Mouse (Mus musculus) neural tube, embryonic 14.5 days (tissue): ENCODE measurements at regions not wholly inside any gene's neighbourhood (a gene's known extent, or its start where the extent isn't known, plus 50 kb on each side); places are given as distances from the start of the nearest gene placed in this dataset.
A peak's percentile ranks its signal among the peaks of the same experiment; 100 is the strongest.

Experiments
- ATAC-seq: fragments of 200-750 bp; cut with Nextera tagmentation; 2 replicates; pipeline ENCODE4 v1.8.0; 2017; ENCODE audit warnings: low read depth, mild to moderate bottlenecking, moderate TSS enrichment, moderate library complexity
- H3K27ac ChIP-seq: fragments of 300-500 bp; sonication (generic); 2 replicates; pipeline ENCODE4 v1.5.1; 2014; ENCODE audit warnings: low read depth, mild to moderate bottlenecking, control low read depth, low read length, moderate library complexity, mixed read lengths
- H3K27me3 ChIP-seq: fragments of 300-500 bp; sonication (generic); 2 replicates; pipeline ENCODE4 v1.6.1; 2014; ENCODE audit warnings: low read length; ENCODE audit not compliant: control insufficient read depth, insufficient read depth
- H3K36me3 ChIP-seq: fragments of 300-500 bp; sonication (generic); 2 replicates; pipeline ENCODE4 v1.6.1; 2014; ENCODE audit warnings: low read length, mixed read lengths; ENCODE audit not compliant: control insufficient read depth, insufficient read depth
- H3K4me1 ChIP-seq: fragments of 300-500 bp; sonication (generic); 2 replicates; pipeline ENCODE4 v1.6.1; 2014; ENCODE audit warnings: low read length; ENCODE audit not compliant: control insufficient read depth, insufficient read depth
- H3K4me2 ChIP-seq: fragments of 300-500 bp; sonication (generic); 2 replicates; pipeline ENCODE4 v1.6.1; 2014; ENCODE audit warnings: mild to moderate bottlenecking, low read depth, low read length, control low read depth
- H3K4me3 ChIP-seq: fragments of 300-500 bp; sonication (generic); 2 replicates; pipeline ENCODE4 v1.5.1; 2014; ENCODE audit warnings: low read depth, low read length, control low read depth, mixed read lengths
- H3K9ac ChIP-seq: fragments of 300-500 bp; sonication (generic); replicated peaks from 2 replicates; pipeline ENCODE4 v1.6.1; 2014; ENCODE audit warnings: low read depth, mild to moderate bottlenecking, control low read depth, low read length, mixed read lengths
- H3K9me3 ChIP-seq: fragments of 300-500 bp; sonication (generic); 2 replicates; pipeline ENCODE4 v1.6.1; 2016; ENCODE audit warnings: low read length; ENCODE audit not compliant: control insufficient read depth
- WGBS: fragments of 180-500 bp; shearing (Covaris S2); extraction: QIAGEN DNeasy Blood & Tissue Kit; methylation state at CpG from one replicate; pipeline ENCODE4 v1.1.7; 2014; 5-methylcytosine and 5-hydroxymethylcytosine counted together

DNA sequence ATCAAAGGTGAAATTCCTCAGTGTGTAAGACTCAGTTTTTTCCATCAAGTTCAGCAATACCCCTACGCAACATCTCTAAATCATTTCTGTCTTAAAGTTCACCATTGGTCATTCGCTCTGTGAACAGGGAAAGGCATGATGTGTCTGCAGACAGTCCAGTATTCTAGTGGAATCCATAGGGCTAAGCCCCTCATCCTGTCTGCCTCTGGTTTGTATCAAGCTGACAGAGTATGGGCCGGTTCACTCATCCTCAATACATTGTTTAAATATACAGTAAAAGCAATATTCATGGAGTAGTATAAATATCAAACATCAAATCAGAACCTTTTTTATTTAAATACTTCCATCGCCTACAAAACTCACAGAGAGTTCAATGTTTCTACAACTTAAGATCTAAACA, 152.9 kb upstream of the Paip1 start:
- H3K9ac ChIP-seq: no peak overlapping the region
- no peaks in the 10 kb centered on the region for H3K27me3 ChIP-seq
- no peak overlapping the region for H3K4me3 ChIP-seq
- no peaks in the 10 kb centered on the region for H3K4me1 ChIP-seq
- no peak overlapping the region for H3K27ac ChIP-seq
- 94% methylated on average over 4 of the region's 4 CpGs for WGBS
- H3K36me3 ChIP-seq: no peaks in the 10 kb centered on the region
- H3K9me3 ChIP-seq: no peaks in the 10 kb centered on the region
- ATAC-seq: no peak
- H3K4me2 ChIP-seq: no peak overlapping the region

DNA sequence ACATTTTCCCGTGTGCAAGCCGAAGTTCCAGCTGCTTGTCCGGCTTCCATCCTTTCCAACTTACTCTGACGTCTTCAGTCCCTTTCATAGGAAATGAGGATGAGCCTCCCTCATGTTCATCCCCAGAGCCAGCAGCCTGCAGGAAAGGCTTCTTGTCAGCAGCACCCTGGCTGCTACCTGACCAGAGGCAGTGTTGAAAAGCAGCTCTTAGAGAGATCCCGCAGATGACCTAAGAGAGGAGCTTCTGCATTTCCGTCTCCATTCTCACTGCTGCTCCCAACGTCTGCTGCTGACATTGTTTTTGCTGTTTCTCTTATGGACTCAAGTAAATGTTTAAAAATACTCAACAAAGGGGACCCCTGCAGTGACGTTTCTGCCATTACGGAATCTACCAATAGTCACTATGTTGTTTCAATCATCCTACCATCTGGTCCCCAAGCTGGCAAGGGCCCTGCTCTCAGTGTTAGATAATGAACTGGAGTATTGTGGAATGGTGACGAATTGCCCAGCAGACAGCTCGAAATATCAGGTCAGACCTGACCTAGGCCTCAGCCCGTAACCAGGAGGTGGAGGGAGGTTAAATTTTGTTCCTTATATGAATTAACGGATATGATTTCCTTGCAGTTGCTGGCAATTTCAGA, 151.0 kb upstream of the Paip1 start:
- 53% methylated on average over 13 of the region's 13 CpGs for WGBS
- no peak for ATAC-seq
- Histone ChIP-seq H3K36me3 (no peaks in the 10 kb centered on the region), H3K4me1 (no peaks in the 10 kb centered on the region), H3K27me3 (no peaks in the 10 kb centered on the region), H3K4me2 (no peak overlapping the region), H3K9me3 (no peaks in the 10 kb centered on the region), H3K27ac (no peak overlapping the region), H3K9ac (no peak overlapping the region), H3K4me3 (no peak overlapping the region)

DNA sequence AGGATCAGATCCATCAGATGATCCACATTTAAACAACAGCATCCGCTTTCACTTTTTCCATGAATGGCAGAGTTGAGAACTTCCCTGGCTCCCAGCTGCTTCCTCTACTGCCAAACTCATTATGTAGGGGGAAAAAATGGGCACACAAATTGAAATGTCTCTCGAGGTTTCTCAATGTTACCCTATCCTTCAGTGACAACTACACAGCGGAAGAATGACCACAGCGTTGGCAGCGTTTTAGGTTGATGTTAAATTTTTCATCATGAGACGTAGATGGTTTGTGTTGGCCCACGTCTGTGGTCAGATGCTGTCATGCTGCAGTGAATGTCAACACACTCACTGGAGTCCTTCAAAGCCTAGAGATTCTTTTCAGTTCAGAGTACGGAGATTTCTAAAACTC, 149.0 kb upstream of the Paip1 start:
- H3K36me3 ChIP-seq: no peaks in the 10 kb centered on the region
- H3K9ac ChIP-seq: no peak overlapping the region
- H3K4me1 ChIP-seq: no peaks in the 10 kb centered on the region
- H3K27me3 ChIP-seq: no peaks in the 10 kb centered on the region
- no peak overlapping the region for H3K27ac ChIP-seq
- no peak overlapping the region for H3K4me2 ChIP-seq
- H3K4me3 ChIP-seq: no peak overlapping the region
- ATAC-seq: no peak
- 94% methylated on average over 8 of the region's 8 CpGs for WGBS
- no peaks in the 10 kb centered on the region for H3K9me3 ChIP-seq

DNA sequence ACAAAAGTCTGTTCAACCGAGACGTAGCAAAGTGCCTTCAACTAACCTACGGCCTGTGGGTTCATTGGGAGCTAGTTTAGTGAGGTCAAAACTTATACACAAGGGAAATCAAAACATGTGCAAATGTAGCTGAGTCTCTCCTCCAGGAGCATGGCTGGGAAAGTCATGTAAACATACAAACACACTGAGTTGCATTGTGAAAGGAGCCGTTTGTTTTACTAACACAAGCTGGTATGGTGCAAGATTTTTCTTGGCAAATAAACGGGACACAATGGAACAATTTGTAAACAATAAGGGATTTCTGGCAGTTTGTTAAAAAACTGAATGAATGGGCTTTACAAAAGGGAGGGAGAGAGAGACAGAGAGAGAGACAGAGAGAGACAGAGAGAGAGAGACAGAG, 147.8 kb upstream of the Paip1 start:
- H3K4me1 ChIP-seq: no peaks in the 10 kb centered on the region
- 88% methylated on average over 5 of the region's 5 CpGs for WGBS
- H3K27ac ChIP-seq: no peak overlapping the region
- no peaks in the 10 kb centered on the region for H3K9me3 ChIP-seq
- no peak overlapping the region for H3K9ac ChIP-seq
- ATAC-seq: no peak
- H3K36me3 ChIP-seq: no peaks in the 10 kb centered on the region
- no peak overlapping the region for H3K4me3 ChIP-seq
- H3K4me2 ChIP-seq: no peak overlapping the region
- H3K27me3 ChIP-seq: no peaks in the 10 kb centered on the region

DNA sequence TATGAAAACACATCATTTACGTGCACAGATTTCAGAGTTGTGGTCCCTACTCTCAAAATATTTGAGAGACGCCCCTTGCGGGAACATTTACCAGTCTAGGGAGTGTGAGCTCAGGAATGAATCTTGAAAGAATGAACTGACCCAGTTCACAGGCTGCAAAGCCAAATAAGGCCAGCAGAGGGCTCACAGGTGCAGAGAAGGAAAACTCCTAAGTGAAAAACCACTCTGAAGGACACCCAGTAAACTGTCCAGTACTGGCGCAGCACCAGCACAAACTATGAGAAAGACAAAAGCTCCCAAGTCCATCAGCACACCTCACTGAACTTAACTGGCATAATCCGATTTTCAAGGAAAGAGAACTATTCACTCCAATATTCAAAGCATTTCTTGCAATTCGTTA, 145.0 kb upstream of the Paip1 start:
- WGBS: 54% methylated on average over 6 of the region's 6 CpGs
- Histone ChIP-seq H3K9ac (no peak overlapping the region), H3K36me3 (no peaks in the 10 kb centered on the region), H3K4me1 (no peaks in the 10 kb centered on the region), H3K4me2 (no peak overlapping the region), H3K9me3 (no peaks in the 10 kb centered on the region), H3K27ac (no peak overlapping the region), H3K4me3 (no peak overlapping the region), H3K27me3 (no peaks in the 10 kb centered on the region)
- peak; percentile 69 for ATAC-seq

DNA sequence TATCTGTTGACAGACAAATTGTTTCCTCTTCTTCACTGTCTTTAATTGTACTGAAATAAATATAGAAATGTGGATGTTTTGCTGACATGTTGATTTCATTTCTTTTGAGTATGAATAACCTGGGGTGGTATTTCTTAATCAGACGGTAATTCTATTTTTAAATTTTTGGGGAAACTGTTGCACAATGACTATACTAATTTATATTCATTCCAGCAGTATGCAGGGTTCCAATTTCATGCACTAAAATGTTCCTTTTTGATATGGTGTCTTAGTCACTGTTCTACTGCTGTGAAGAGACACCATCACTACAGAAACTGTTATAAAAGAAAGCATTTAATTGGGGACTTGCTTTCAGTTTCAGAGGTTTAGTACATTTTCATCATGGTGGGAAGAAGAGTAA, 119.2 kb upstream of the Paip1 start:
- Histone ChIP-seq H3K9me3 (no peaks in the 10 kb centered on the region), H3K36me3 (no peaks in the 10 kb centered on the region), H3K4me2 (no peak overlapping the region), H3K9ac (no peak overlapping the region), H3K27me3 (no peaks in the 10 kb centered on the region), H3K27ac (no peak overlapping the region), H3K4me3 (no peak overlapping the region), H3K4me1 (no peaks in the 10 kb centered on the region)
- ATAC-seq: no peak
- 90% methylated on average over 1 of the region's 1 CpGs for WGBS

DNA sequence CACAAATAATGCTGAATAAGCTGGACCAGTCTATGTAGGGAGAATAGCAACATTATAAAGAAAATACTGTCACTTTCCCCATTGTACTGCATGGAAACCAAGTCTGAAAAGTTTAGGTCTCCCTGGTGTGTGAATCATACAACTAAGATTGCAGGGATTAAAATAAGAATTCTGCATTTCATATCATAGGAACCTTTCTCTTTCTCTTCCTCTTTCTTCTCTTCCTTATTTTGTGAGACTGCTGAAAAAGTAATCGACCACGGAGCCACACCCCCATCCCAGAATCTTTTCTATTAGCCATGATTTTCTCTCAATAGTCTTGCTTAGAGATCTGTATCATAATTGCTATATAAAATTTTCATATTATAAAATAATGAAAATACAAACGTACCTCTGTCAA, 118.4 kb upstream of the Paip1 start:
- Histone ChIP-seq H3K9me3 (no peaks in the 10 kb centered on the region), H3K36me3 (no peaks in the 10 kb centered on the region), H3K4me2 (no peak overlapping the region), H3K4me1 (no peaks in the 10 kb centered on the region), H3K9ac (no peak overlapping the region), H3K27ac (no peak overlapping the region), H3K4me3 (no peak overlapping the region), H3K27me3 (no peaks in the 10 kb centered on the region)
- 88% methylated on average over 3 of the region's 3 CpGs for WGBS
- no peak for ATAC-seq

DNA sequence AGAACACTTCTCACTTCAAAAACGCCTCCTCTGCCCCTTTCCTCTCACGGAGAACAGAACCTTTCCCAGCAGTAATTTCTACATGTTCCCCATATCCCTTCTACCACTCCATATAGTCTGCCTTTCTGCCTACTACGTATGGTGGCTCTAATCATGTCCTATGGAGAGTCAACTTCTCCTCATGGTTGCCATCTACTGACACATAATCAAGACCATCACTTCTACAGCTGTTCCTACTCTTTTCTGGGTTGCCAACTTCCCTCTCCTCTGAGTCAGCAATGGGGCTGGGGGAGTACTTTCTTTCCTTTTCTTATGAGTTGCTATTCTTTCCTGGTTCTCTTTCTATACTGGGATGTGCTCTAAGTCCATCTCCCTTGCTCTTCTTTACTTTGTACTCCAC, 114.0 kb upstream of the Paip1 start:
- WGBS: 83% methylated on average over 3 of the region's 3 CpGs
- no peaks in the 10 kb centered on the region for H3K4me1 ChIP-seq
- no peaks in the 10 kb centered on the region for H3K9me3 ChIP-seq
- H3K27ac ChIP-seq: no peak overlapping the region
- no peak overlapping the region for H3K4me2 ChIP-seq
- H3K4me3 ChIP-seq: no peak overlapping the region
- no peak for ATAC-seq
- H3K27me3 ChIP-seq: no peaks in the 10 kb centered on the region
- no peaks in the 10 kb centered on the region for H3K36me3 ChIP-seq
- no peak overlapping the region for H3K9ac ChIP-seq

DNA sequence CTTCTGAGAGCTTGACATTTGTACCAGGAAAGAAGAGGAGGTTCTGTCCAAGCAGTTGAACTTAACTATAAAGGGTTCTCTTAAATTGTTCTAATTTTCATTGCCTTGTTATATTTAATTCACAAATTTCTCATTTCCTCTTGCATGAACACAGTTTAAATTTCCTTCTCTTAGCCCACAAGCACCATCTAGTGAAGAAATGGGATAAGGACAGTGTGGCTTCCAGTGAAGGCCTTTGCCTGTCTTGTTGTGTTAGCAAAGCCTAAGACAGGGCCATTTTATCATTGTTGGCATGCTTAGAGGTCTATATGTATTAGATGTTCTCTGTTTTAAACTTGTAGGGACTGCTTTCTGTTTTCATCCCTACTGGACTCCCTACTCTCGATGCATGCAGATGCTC, 110.0 kb upstream of the Paip1 start:
- no peak for ATAC-seq

DNA sequence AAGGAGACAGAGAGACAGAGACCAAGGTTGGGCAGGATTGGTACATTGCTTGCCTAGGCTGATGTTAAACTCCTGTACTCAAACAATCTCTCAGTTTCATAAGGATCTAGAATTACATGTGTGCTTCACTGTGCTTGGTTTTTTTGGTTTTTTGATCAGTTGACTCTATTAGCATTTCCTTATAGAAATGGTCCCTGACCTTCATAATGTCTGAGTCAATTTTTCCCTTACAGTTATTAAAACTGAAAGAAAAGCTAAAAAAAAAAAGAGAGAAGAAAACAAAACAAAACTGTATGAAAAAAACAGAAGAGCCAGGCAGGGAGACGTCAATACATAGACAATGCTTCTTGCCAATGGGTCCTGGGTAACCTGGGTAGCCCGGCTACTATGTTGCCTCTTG, 102.9 kb upstream of the Paip1 start:
- no peaks in the 10 kb centered on the region for H3K27me3 ChIP-seq
- ATAC-seq: no peak
- no peaks in the 10 kb centered on the region for H3K4me1 ChIP-seq
- H3K36me3 ChIP-seq: no peaks in the 10 kb centered on the region
- H3K9ac ChIP-seq: no peak overlapping the region
- H3K9me3 ChIP-seq: no peaks in the 10 kb centered on the region
- 91% methylated on average over 2 of the region's 2 CpGs for WGBS
- H3K4me2 ChIP-seq: no peak overlapping the region
- H3K4me3 ChIP-seq: no peak overlapping the region
- no peak overlapping the region for H3K27ac ChIP-seq

More for the DNA sequence above, 110.0 kb upstream of the Paip1 start:
- no peak overlapping the region for H3K27ac ChIP-seq
- H3K4me2 ChIP-seq: no peak overlapping the region
- H3K9me3 ChIP-seq: no peaks in the 10 kb centered on the region
- WGBS: 94% methylated on average over 1 of the region's 1 CpGs
- no peaks in the 10 kb centered on the region for H3K4me1 ChIP-seq
- H3K9ac ChIP-seq: no peak overlapping the region
- H3K36me3 ChIP-seq: no peaks in the 10 kb centered on the region
- H3K27me3 ChIP-seq: no peaks in the 10 kb centered on the region
- no peak overlapping the region for H3K4me3 ChIP-seq
